Mouse (Mus musculus) small intestine, adult 2 months (tissue): Measurements from ENCODE around the gene Scmh1.

Experiments used
- CTCF ChIP-seq: fragments of 200-500 bp; IDR thresholded peaks from 2 replicates; pipeline ENCODE4 v1.5.1; 2012; ENCODE audit warnings: low read depth, mild to moderate bottlenecking, control low read depth, inconsistent platforms, low read length, moderate library complexity, mixed read lengths; ENCODE audit not compliant: insufficient replicate concordance, insufficient read length; ENCODE audit errors: extremely low read depth
- POLR2A ChIP-seq: fragments of 200-500 bp; IDR thresholded peaks from 2 replicates; pipeline ENCODE4 v1.6.1; 2012; ENCODE audit warnings: low read depth, mild to moderate bottlenecking, control low read depth, inconsistent platforms, low read length, moderate library complexity

DNA sequence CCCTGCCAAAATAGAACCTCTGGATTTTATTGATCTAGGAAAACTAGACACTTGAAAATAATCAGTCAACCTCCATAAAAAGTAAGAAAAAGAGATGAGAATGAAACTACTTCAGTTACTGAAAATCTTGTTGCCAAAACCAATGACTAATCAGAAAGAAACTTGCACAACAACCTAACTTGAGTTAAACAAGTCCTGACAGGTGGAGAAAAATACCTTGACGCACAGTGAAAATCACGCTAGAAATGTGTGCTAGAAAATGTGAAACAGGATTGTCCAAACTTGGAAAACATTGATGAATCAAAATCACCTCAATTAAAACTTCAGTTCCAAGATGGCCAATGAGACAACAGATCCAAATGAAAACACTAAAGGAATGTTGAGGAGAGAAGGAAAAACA lies 67.9 kb downstream of the Scmh1 start:
- TF ChIP-seq POLR2A, result no peak
- TF ChIP-seq CTCF, result no peak
